Mouse (Mus musculus): ENCODE measurements around the gene Tnpo1. TPM values are rescaled to one million over a fixed set of nuclear protein-coding genes. Genes with fewer than 3 reads are reported as not detected.
"Not testable (repeated sequence)": the region's sequence is repeated elsewhere in the genome, so short reads cannot be mapped to it uniquely, and the experiment has no call there.

Tnpo1 gene
- polyA plus RNA-seq, 1 experiment: 44.1 TPM

GRCm38 (mm10) chr13:98818205-98818604, 108.0 kb downstream of the Tnpo1 start:
- Histone ChIP-seq H3K79me2 (ENCODE audit: control insufficient read depth, insufficient read depth) (peaks cover 15% of the 10 kb centered on the region), H3K36me3 (ENCODE audit: control insufficient read depth, insufficient read depth) (no peaks in the 10 kb centered on the region), H3K79me3 (ENCODE audit: low read depth) (peaks cover 11% of the 10 kb centered on the region), H3ac (ENCODE audit: control insufficient read depth, insufficient read length, low read depth) (no peak overlapping the region), H3K27me3 (ENCODE audit: control insufficient read depth, insufficient read depth, insufficient read length) (no peaks in the 10 kb centered on the region), H3K4me3 (ENCODE audit: insufficient read depth, poor library complexity, severe bottlenecking) (no peak overlapping the region)
- TF ChIP-seq FOSL1 (IDR thresholded peaks at IDR 0.05; ENCODE audit: insufficient read depth, low read length, poor library complexity, severe bottlenecking) (no peak), MAX (IDR thresholded peaks at IDR 0.05) (no peak), CTCF (IDR thresholded peaks at IDR 0.05; ENCODE audit: control insufficient read depth, insufficient read depth, insufficient read length) (no peak), USF1 (IDR thresholded peaks at IDR 0.05; ENCODE audit: low read depth) (no peak), MYOD1 (IDR thresholded peaks at IDR 0.05; ENCODE audit: control insufficient read depth, insufficient read length, low read depth) (no peak), MYOG (IDR thresholded peaks at IDR 0.05; ENCODE audit: control insufficient read depth, extremely low read depth, insufficient read length) (no peak), CEBPB (IDR thresholded peaks at IDR 0.05; ENCODE audit: low read depth) (no peak)

GRCm38 (mm10) chr13:98817766-98818165, 108.4 kb downstream of the Tnpo1 start:
- no peaks in the 10 kb centered on the region for H3K27me3 ChIP-seq (ENCODE audit: control insufficient read depth, insufficient read depth, insufficient read length)
- H3K4me3 ChIP-seq (ENCODE audit: insufficient read depth, poor library complexity, severe bottlenecking): no peak overlapping the region
- H3K36me3 ChIP-seq (ENCODE audit: control insufficient read depth, insufficient read depth): no peaks in the 10 kb centered on the region
- TF ChIP-seq MAX (IDR thresholded peaks at IDR 0.05) (no peak), FOSL1 (IDR thresholded peaks at IDR 0.05; ENCODE audit: insufficient read depth, low read length, poor library complexity, severe bottlenecking) (no peak), CTCF (IDR thresholded peaks at IDR 0.05; ENCODE audit: control insufficient read depth, insufficient read depth, insufficient read length) (no peak), CEBPB (IDR thresholded peaks at IDR 0.05; ENCODE audit: low read depth) (no peak), MYOD1 (IDR thresholded peaks at IDR 0.05; ENCODE audit: control insufficient read depth, insufficient read length, low read depth) (no peak), MYOG (IDR thresholded peaks at IDR 0.05; ENCODE audit: control insufficient read depth, extremely low read depth, insufficient read length) (no peak), USF1 (IDR thresholded peaks at IDR 0.05; ENCODE audit: low read depth) (no peak)
- no peak overlapping the region for H3ac ChIP-seq (ENCODE audit: control insufficient read depth, insufficient read length, low read depth)
- peaks cover 20% of the 10 kb centered on the region for H3K79me2 ChIP-seq (ENCODE audit: control insufficient read depth, insufficient read depth)
- H3K79me3 ChIP-seq (ENCODE audit: low read depth): peaks cover 16% of the 10 kb centered on the region

- H3K79me3 ChIP-seq (ENCODE audit: low read depth): peaks cover 22% of the 10 kb centered on the region
- H3K4me3 ChIP-seq (ENCODE audit: insufficient read depth, poor library complexity, severe bottlenecking); H3ac ChIP-seq (ENCODE audit: control insufficient read depth, insufficient read length, low read depth); H3K27me3 ChIP-seq (ENCODE audit: control insufficient read depth, insufficient read depth, insufficient read length); H3K36me3 ChIP-seq (ENCODE audit: control insufficient read depth, insufficient read depth): not testable (repeated sequence)
- peaks cover 26% of the 10 kb centered on the region for H3K79me2 ChIP-seq (ENCODE audit: control insufficient read depth, insufficient read depth)
Observed at GRCm38 (mm10) chr13:98816981-98817660, 109.1 kb downstream of the Tnpo1 start.

- no peak overlapping the region for H3ac ChIP-seq (ENCODE audit: control insufficient read depth, insufficient read length, low read depth)
- H3K79me2 ChIP-seq (ENCODE audit: control insufficient read depth, insufficient read depth): peaks cover 32% of the 10 kb centered on the region
- no peak overlapping the region for H3K4me3 ChIP-seq (ENCODE audit: insufficient read depth, poor library complexity, severe bottlenecking)
- no peaks in the 10 kb centered on the region for H3K27me3 ChIP-seq (ENCODE audit: control insufficient read depth, insufficient read depth, insufficient read length)
- peaks cover 24% of the 10 kb centered on the region for H3K79me3 ChIP-seq (ENCODE audit: low read depth)
- no peaks in the 10 kb centered on the region for H3K36me3 ChIP-seq (ENCODE audit: control insufficient read depth, insufficient read depth)
- TF ChIP-seq MYOG (IDR thresholded peaks at IDR 0.05; ENCODE audit: control insufficient read depth, extremely low read depth, insufficient read length) (no peak), USF1 (IDR thresholded peaks at IDR 0.05; ENCODE audit: low read depth) (no peak), MYOD1 (IDR thresholded peaks at IDR 0.05; ENCODE audit: control insufficient read depth, insufficient read length, low read depth) (no peak), FOSL1 (IDR thresholded peaks at IDR 0.05; ENCODE audit: insufficient read depth, low read length, poor library complexity, severe bottlenecking) (no peak), CEBPB (IDR thresholded peaks at IDR 0.05; ENCODE audit: low read depth) (no peak), CTCF (IDR thresholded peaks at IDR 0.05; ENCODE audit: control insufficient read depth, insufficient read depth, insufficient read length) (no peak), MAX (IDR thresholded peaks at IDR 0.05) (no peak)
Observed at GRCm38 (mm10) chr13:98816571-98816970, 109.6 kb downstream of the Tnpo1 start.

GRCm38 (mm10) chr13:98815147-98815785, 110.9 kb downstream of the Tnpo1 start, which contains the start of gene Fcho2:
Fcho2 (minus strand) TSS chr13:98815449.
- peak within 1 kb of the TSS; percentile 97 for H3ac ChIP-seq (ENCODE audit: control insufficient read depth, insufficient read length, low read depth)
- H3K27me3 ChIP-seq (ENCODE audit: control insufficient read depth, insufficient read depth, insufficient read length): no peaks in the 10 kb centered on the region
- peak within 1 kb of the TSS; percentile 78 for H3K4me3 ChIP-seq (ENCODE audit: insufficient read depth, poor library complexity, severe bottlenecking)
- peaks cover 36% of the 10 kb centered on the region for H3K79me3 ChIP-seq (ENCODE audit: low read depth)
- TF ChIP-seq MYOG (IDR thresholded peaks at IDR 0.05; ENCODE audit: control insufficient read depth, extremely low read depth, insufficient read length): no peak
- TF ChIP-seq CTCF (IDR thresholded peaks at IDR 0.05; ENCODE audit: control insufficient read depth, insufficient read depth, insufficient read length): peak; percentile 96
- TF ChIP-seq MAX (IDR thresholded peaks at IDR 0.05): peak; percentile 32
- TF ChIP-seq FOSL1 (IDR thresholded peaks at IDR 0.05; ENCODE audit: insufficient read depth, low read length, poor library complexity, severe bottlenecking): no peak
- peaks cover 45% of the 10 kb centered on the region for H3K79me2 ChIP-seq (ENCODE audit: control insufficient read depth, insufficient read depth)
- H3K36me3 ChIP-seq (ENCODE audit: control insufficient read depth, insufficient read depth): no peaks in the 10 kb centered on the region
